Mouse (Mus musculus) olfactory bulb, adult 2 months (tissue): Measurements from ENCODE around the gene Pla2g4f. TPM values are rescaled to one million over a fixed set of nuclear protein-coding genes. Genes with fewer than 3 reads are reported as not detected.

Source experiments
- H3K27ac ChIP-seq: fragments of 200-500 bp; 2 replicates; pipeline ENCODE4 v1.5.1; 2012; ENCODE audit warnings: low read depth, low read length; ENCODE audit not compliant: insufficient read depth
- H3K4me1 ChIP-seq: fragments of 200-500 bp; 2 replicates; pipeline ENCODE4 v1.6.1; 2012; ENCODE audit warnings: low read length; ENCODE audit not compliant: control insufficient read depth, insufficient read depth
- H3K4me3 ChIP-seq: fragments of 200-500 bp; 2 replicates; pipeline ENCODE4 v1.5.1; 2012; ENCODE audit warnings: mild to moderate bottlenecking, low read depth, low read length, moderate library complexity; ENCODE audit not compliant: insufficient read depth
- CTCF ChIP-seq: fragments of 200-500 bp; IDR thresholded peaks from 2 replicates; pipeline ENCODE4 v1.5.1; 2012; ENCODE audit warnings: low read depth, mild to moderate bottlenecking, low read length, moderate library complexity; ENCODE audit not compliant: insufficient read depth
- POLR2A ChIP-seq: fragments of 200-500 bp; IDR thresholded peaks from 2 replicates; pipeline ENCODE4 v1.6.1; 2012; ENCODE audit warnings: mild to moderate bottlenecking, low read depth, low read length, moderate library complexity; ENCODE audit not compliant: insufficient read depth
- WGBS: fragments of 180-500 bp; shearing (Covaris S2); methylation state at CpG from one replicate; pipeline ENCODE4 v1.1.7; 2018; 5-methylcytosine and 5-hydroxymethylcytosine counted together
- polyA plus RNA-seq: library from polyadenylated mRNA; stranded (reverse); fragments of >200 nt; gene quantifications from 2 replicates; pipeline ENCODE4 v1.2.4, GENCODE M21; 2012; ENCODE audit warnings: low replicate concordance; ENCODE audit not compliant: missing spikeins, insufficient read depth, insufficient read length

Gene Pla2g4f
- not detected in 2 replicates for polyA plus RNA-seq

DNA sequence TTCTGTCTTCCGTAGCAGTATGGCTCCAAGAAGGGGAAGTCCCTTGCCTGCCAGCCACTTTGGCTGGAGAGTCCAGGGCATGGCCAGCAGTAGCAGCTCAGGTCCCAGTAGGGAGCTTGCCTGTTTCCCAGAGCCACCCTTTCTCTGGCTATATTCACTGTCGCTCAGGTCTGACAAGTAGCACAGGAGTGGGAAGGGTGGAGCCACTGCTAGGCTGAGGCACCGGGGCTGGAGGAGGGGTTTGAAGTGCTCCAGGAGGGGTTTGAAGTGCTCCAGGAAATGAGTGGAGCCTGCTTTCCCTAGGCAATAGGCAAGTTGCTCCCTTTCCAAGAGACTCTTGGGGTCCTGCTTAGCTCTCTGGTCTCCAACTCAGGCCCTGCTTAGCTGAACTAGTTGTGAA is at the start of gene Pla2g4f:
Gene Pla2g4f (minus strand): TSS at position 190 of the 400 bp plus-strand sequence.
- no peak within 1 kb of the TSS for H3K4me3 ChIP-seq
- TF ChIP-seq CTCF (no peak), POLR2A (no peak)
- H3K4me1 ChIP-seq, result no peaks in the 10 kb centered on the region
- no peak within 1 kb of the TSS for H3K27ac ChIP-seq
- WGBS, result 55% methylated on average over 3 of the region's 3 CpGs

DNA sequence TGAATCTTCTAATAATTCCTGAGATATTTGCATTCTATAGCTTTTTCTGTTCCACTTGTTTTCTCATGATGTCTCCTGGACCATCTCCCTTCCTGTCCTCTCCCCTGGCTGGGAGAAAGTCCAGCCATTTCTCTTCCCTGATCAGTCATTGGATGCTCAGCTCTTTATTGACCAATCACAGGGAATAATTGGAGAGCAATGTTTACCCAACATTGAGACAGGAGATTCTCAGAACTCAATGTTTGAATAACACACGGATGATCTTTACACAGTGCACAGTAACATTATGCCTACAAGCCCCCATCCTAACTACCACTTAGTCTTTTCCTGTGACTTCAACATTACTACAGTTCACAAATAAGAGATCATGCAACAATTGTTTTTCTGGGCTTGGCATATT is 46.5 kb upstream of the Pla2g4f start:
- WGBS, result 77% methylated on average over 1 of the region's 1 CpGs
- H3K4me1 ChIP-seq, result no peaks in the 10 kb centered on the region
- TF ChIP-seq POLR2A (no peak), CTCF (no peak)
- no peak overlapping the region for H3K27ac ChIP-seq
- no peak overlapping the region for H3K4me3 ChIP-seq

DNA sequence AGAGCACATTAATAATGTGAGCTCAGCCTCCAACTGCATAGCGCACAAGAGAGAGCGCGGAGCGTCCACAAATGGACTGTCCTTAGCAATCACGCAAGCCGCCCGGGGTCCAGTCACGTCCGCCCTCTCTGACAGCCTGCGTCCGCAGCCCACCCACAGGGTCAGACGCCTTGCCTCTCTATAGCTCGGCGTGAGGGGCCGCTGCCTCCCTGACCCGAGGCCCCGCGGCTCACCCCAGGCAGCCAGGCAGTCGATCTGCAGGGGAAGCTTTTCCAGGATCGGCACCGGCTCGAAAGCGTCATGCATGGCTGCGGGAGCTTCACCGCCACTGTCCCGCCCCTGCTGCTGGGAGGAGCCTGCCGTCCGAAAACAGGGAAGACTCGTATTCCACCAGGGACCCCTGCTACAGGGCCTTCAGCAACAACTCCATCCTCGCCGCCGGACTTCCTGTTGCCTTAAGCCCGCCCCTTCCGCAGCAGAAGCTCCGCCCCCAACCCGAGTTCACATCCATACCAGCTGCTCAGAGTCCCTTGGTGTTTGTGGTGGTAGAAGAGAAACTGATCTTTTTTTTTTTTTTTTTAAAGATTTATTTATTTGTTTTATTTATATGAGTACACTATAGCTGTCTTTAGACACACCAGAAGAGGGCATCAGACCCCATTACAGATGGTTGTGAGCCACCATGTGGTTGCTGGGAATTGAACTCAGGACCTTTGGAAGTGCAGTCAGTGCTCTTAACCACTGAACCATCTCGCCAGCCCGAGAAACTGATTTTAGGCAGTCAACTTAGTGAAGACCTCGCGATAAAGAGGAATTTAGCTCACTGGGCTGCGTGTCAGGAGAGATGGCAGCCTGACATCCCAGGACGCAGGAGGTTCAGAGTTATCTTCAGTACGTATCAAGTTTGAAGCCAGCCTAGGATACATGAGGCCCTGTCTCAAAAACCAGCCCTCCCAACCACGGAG is 39.0 kb upstream of the Pla2g4f start, which contains the start of gene Vps39:
Gene Vps39 (minus strand): TSS at position 456 of the 965 bp plus-strand sequence.
- Histone ChIP-seq H3K4me3 (peak within 1 kb of the TSS; percentile 82), H3K27ac (no peak within 1 kb of the TSS), H3K4me1 (peaks cover 9% of the 10 kb centered on the region)
- TF ChIP-seq POLR2A, result peak; percentile 64
- no peak for TF ChIP-seq CTCF
- 12% methylated on average over 44 of the region's 44 CpGs for WGBS

DNA sequence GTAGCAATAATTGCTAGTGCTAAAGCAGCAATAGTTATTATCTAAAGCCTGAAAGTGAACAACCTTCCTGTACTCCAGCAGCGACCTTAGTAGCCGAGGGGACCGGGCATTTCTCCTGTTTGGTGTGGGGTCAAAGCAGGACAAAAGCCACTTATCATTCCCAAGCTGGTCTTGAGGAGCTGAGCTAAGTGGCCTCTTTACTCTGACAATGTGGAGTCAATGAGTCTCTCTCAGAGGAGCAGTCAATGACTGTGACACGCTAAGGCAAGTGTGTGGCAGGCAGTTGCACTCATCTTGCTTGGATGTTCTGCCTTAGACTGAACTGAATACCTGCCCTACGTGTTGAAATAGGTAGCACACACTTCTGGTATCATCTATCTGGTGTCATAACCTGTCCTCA is 37.4 kb upstream of the Pla2g4f start:
- H3K4me1 ChIP-seq, result peaks cover 9% of the 10 kb centered on the region
- TF ChIP-seq POLR2A (no peak), CTCF (no peak)
- no peak overlapping the region for H3K27ac ChIP-seq
- WGBS, result 79% methylated on average over 5 of the region's 5 CpGs
- H3K4me3 ChIP-seq, result no peak overlapping the region

DNA sequence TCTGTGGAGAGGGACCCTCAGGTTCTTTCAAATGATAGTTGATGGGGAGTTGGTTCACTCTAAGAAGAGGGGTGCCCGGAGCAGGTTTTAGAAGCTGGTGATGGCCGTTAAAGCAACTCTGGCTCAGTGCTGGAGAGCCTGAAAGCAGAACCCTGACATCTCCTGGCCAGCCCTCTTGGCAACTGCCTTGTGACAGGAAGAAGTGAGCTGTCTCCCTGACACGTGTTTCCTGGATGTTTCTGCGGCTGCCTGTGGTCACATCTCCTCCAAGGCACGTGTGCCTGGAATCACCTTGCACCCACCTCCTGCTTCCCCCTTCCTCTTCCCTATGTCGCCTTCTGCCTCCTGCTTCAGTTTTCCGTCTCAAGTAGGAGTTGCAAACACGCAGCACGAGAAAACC is 34.2 kb upstream of the Pla2g4f start:
- TF ChIP-seq POLR2A (no peak), CTCF (no peak)
- 56% methylated on average over 9 of the region's 9 CpGs for WGBS
- Histone ChIP-seq H3K4me1 (peaks cover 9% of the 10 kb centered on the region), H3K27ac (no peak overlapping the region), H3K4me3 (no peak overlapping the region)

DNA sequence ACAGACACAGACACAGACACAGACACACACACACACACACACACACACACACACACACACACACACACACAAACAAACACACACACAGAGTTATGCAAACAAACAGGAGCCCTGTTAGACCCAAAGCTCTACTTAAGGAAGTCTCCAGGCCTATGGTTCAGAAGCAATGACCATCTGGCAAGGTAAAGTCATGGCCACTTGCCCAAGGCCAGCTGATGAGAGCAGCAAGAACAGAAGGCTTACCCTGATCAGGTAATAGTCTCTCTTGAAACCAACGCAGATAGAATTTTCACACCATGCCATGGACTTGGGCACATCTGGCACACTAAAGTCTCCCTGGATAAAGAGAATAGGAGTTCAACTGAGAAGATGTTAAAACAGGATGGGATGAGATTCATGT is 27.8 kb upstream of the Pla2g4f start:
- WGBS, result 93% methylated on average over 1 of the region's 1 CpGs
- Histone ChIP-seq H3K27ac (no peak overlapping the region), H3K4me1 (no peaks in the 10 kb centered on the region), H3K4me3 (no peak overlapping the region)
- no peak for TF ChIP-seq CTCF
- TF ChIP-seq POLR2A, result no peak

DNA sequence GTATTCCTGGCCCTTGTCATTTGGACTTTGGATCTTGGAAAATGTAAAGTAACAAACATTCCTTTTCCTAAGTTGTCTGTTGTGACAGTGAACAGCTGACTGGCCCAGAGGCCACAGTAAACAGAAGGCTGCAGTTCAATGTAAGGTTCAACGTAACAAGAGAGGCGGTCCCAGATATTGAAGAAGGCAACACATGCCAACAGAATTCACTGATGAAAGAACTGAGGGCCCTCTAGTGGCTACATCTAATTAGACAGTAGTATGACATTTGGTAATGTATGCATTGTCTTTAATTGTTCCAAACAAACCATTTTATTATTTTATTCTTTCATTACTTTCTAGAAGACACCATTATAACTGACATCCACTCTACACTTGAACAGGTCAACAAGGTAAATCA is 23.9 kb upstream of the Pla2g4f start:
- Histone ChIP-seq H3K4me1 (no peaks in the 10 kb centered on the region), H3K4me3 (no peak overlapping the region), H3K27ac (no peak overlapping the region)
- TF ChIP-seq CTCF (no peak), POLR2A (no peak)
- WGBS, result 56% methylated on average over 2 of the region's 2 CpGs

DNA sequence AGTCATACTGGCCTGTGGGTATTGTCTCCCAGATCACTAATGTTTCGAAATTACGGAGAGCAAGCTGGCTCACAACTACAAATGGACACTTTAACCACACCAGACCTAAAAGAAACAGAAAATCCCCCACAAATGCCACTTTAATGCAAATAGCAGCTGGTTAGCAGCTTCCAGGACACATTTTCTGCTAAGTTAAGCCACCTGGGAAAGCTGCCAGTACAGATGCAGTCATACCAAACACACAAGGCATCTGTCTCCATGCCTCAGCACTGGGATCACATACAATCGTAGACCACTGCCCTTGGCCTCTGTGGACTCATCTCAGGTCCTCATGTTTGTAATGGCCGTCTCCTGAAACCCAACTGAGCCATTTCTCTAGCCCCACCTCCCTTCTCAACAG is 17.6 kb upstream of the Pla2g4f start:
- H3K27ac ChIP-seq, result no peak overlapping the region
- H3K4me3 ChIP-seq, result no peak overlapping the region
- H3K4me1 ChIP-seq, result no peaks in the 10 kb centered on the region
- 72% methylated on average over 4 of the region's 4 CpGs for WGBS
- no peak for TF ChIP-seq CTCF
- no peak for TF ChIP-seq POLR2A

DNA sequence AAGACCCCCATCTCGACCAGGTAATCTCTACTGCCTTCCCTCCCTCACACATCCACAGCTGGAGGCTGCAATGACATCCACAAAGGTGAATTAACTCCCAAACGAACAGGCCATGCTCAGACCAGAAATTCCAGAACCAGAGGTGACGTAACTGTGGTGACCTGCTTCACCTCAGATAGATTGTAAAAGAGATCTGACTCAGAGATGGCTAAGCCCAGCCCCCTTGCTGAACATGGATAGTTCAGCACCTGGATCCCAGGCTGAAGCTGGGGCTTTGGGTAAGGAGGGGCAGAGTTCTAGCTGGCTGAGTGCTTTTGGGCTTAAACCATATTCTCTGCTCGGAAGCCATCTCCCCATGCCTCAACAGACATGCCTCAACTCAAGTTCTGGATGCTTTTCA is 1.1 kb upstream of the Pla2g4f start:
- Histone ChIP-seq H3K4me3 (no peak overlapping the region), H3K4me1 (no peaks in the 10 kb centered on the region), H3K27ac (no peak overlapping the region)
- TF ChIP-seq CTCF (no peak), POLR2A (no peak)
- 79% methylated on average over 4 of the region's 4 CpGs for WGBS

DNA sequence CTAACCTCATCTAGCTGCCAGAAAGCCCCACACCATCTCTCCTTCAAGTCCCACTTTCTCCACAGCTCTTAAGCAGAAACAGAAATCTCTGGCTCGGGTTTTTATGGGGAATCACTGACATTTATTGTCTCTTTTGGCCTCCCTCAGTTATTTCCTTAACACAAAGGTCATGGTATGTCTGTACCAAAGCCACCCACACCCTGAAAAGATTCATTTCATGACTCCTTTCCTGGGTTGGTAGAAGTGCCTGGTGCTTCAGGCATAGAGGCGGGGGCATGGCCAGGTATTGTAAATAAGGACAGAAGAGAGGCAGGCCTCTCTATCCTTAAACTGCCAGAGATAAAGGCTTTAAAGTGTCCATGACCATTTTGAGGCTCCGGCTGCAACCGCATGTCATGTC is 522 bp upstream of the Pla2g4f start:
- WGBS, result 92% methylated on average over 4 of the region's 4 CpGs

More for the DNA sequence above, 522 bp upstream of the Pla2g4f start:
- TF ChIP-seq CTCF (no peak), POLR2A (no peak)
- no peak overlapping the region for H3K4me3 ChIP-seq
- H3K4me1 ChIP-seq, result no peaks in the 10 kb centered on the region
- no peak overlapping the region for H3K27ac ChIP-seq
